Mouse (Mus musculus) megakaryocyte, embryonic 14.5 days (primary cell): Measurements from ENCODE around the gene Olfr1138. TPM values are rescaled to one million over a fixed set of nuclear protein-coding genes. Genes with fewer than 3 reads are reported as not detected.

Experiments used
- H3K27me3 ChIP-seq: replicated peaks from 2 replicates; pipeline ENCODE3; 2012; ENCODE audit warnings: inconsistent platforms
- H3K36me3 ChIP-seq: replicated peaks from 2 replicates; pipeline ENCODE3; 2012; ENCODE audit warnings: low read length, inconsistent platforms, mixed read lengths
- H3K4me1 ChIP-seq: 2 replicates; pipeline ENCODE4 v1.6.1; 2012; ENCODE audit warnings: inconsistent platforms
- H3K4me3 ChIP-seq: replicated peaks from 2 replicates; pipeline ENCODE3; 2012; ENCODE audit warnings: moderate library complexity, mild to moderate bottlenecking, inconsistent platforms
- H3K9me3 ChIP-seq: 2 replicates; pipeline ENCODE4 v1.6.1; 2012; ENCODE audit warnings: inconsistent platforms
- FLI1 ChIP-seq: IDR thresholded peaks from 2 replicates; pipeline ENCODE4 v1.6.1; 2012; ENCODE audit warnings: low read length, inconsistent platforms, mixed read lengths
- GATA1 ChIP-seq: IDR thresholded peaks from 3 replicates; pipeline ENCODE4 v1.6.1; 2012; ENCODE audit warnings: mixed read lengths, low read length, inconsistent platforms, borderline replicate concordance
- polyA plus RNA-seq: library from polyadenylated mRNA; stranded (reverse); fragments of >175 nt; gene quantifications from 2 replicates; pipeline ENCODE4 v1.2.3, GENCODE M21; 2012; ENCODE audit warnings: low replicate concordance; ENCODE audit not compliant: insufficient read depth

The Olfr1138 gene
- polyA plus RNA-seq, result not detected in 2 replicates

GRCm38 (mm10) chr2:87739878-87740277 lies at the start of gene Olfr1138:
Olfr1138 (minus strand) TSS chr2:87739978.
- Histone ChIP-seq H3K27me3 (no peaks in the 10 kb centered on the region), H3K36me3 (no peaks in the 10 kb centered on the region), H3K4me3 (no peak within 1 kb of the TSS), H3K4me1 (no peaks in the 10 kb centered on the region), H3K9me3 (no peaks in the 10 kb centered on the region)
- TF ChIP-seq FLI1 (no peak), GATA1 (no peak)

- TF ChIP-seq GATA1, result no peak
- no peak for TF ChIP-seq FLI1
- peaks cover 5% of the 10 kb centered on the region; the same call in 1 of the 2 replicates for H3K9me3 ChIP-seq
Measured at GRCm38 (mm10) chr2:87779183-87779582, 39.4 kb upstream of the Olfr1138 start, which contains the start of gene Olfr152. Olfr152 (plus strand) TSS chr2:87779483.

GRCm38 (mm10) chr2:87776143-87776542 lies 36.4 kb upstream of the Olfr1138 start:
- Histone ChIP-seq H3K4me1 (no peaks in the 10 kb centered on the region), H3K36me3 (no peaks in the 10 kb centered on the region), H3K9me3 (peaks cover 5% of the 10 kb centered on the region; the same call in 1 of the 2 replicates), H3K4me3 (no peak overlapping the region), H3K27me3 (no peaks in the 10 kb centered on the region)
- TF ChIP-seq GATA1 (no peak), FLI1 (no peak)

More at GRCm38 (mm10) chr2:87779183-87779582, 39.4 kb upstream of the Olfr1138 start, which contains the start of gene Olfr152:
- no peak within 1 kb of the TSS for H3K4me3 ChIP-seq
- no peaks in the 10 kb centered on the region for H3K4me1 ChIP-seq
- H3K27me3 ChIP-seq, result no peaks in the 10 kb centered on the region
- no peaks in the 10 kb centered on the region for H3K36me3 ChIP-seq

GRCm38 (mm10) chr2:87753891-87754290 lies 14.1 kb upstream of the Olfr1138 start, which contains the start of gene Olfr1141:
Olfr1141 (minus strand) TSS chr2:87753991.
- no peak for TF ChIP-seq FLI1
- TF ChIP-seq GATA1, result no peak
- H3K4me1 ChIP-seq, result no peaks in the 10 kb centered on the region
- no peaks in the 10 kb centered on the region for H3K27me3 ChIP-seq
- H3K36me3 ChIP-seq, result no peaks in the 10 kb centered on the region
- H3K9me3 ChIP-seq, result no peaks in the 10 kb centered on the region
- H3K4me3 ChIP-seq, result no peak within 1 kb of the TSS

GRCm38 (mm10) chr2:87743452-87743851 lies 3.7 kb upstream of the Olfr1138 start, which contains the start of gene Olfr1140:
Olfr1140 (plus strand) TSS chr2:87743752.
- TF ChIP-seq GATA1 (no peak), FLI1 (no peak)
- Histone ChIP-seq H3K4me3 (no peak within 1 kb of the TSS), H3K4me1 (no peaks in the 10 kb centered on the region), H3K36me3 (no peaks in the 10 kb centered on the region), H3K27me3 (no peaks in the 10 kb centered on the region), H3K9me3 (no peaks in the 10 kb centered on the region)

GRCm38 (mm10) chr2:87713079-87713478 lies 26.7 kb downstream of the Olfr1138 start, which contains the start of gene Olfr1137:
Olfr1137 (minus strand) TSS chr2:87713179.
- Histone ChIP-seq H3K4me1 (no peaks in the 10 kb centered on the region), H3K36me3 (no peaks in the 10 kb centered on the region), H3K27me3 (no peaks in the 10 kb centered on the region), H3K4me3 (no peak within 1 kb of the TSS), H3K9me3 (no peaks in the 10 kb centered on the region)
- TF ChIP-seq GATA1 (no peak), FLI1 (no peak)

GRCm38 (mm10) chr2:87693847-87694246 lies 45.9 kb downstream of the Olfr1138 start, which contains the start of gene Olfr1136:
Olfr1136 (minus strand) TSS chr2:87693947.
- H3K36me3 ChIP-seq, result no peaks in the 10 kb centered on the region
- H3K4me3 ChIP-seq, result no peak within 1 kb of the TSS
- TF ChIP-seq GATA1 (no peak), FLI1 (no peak)
- H3K4me1 ChIP-seq, result no peaks in the 10 kb centered on the region
- no peaks in the 10 kb centered on the region for H3K9me3 ChIP-seq
- no peaks in the 10 kb centered on the region for H3K27me3 ChIP-seq

Other genes with a start within 250 kb of the Olfr1138 start
- gene Pramel7, start 242.9 kb downstream of the Olfr1138 start, polyA plus RNA-seq, result not detected in 2 replicates
- gene Pramel6, start 233.4 kb downstream of the Olfr1138 start, polyA plus RNA-seq, result not detected in 2 replicates
- gene Olfr153, start 208.2 kb downstream of the Olfr1138 start, polyA plus RNA-seq, result not detected in 2 replicates
- gene Olfr1128, start 194.4 kb downstream of the Olfr1138 start, polyA plus RNA-seq, result not detected in 2 replicates
- not detected in 2 replicates for gene Olfr1129, start 166.1 kb downstream of the Olfr1138 start, polyA plus RNA-seq
- gene Olfr1130, start 133.8 kb downstream of the Olfr1138 start, polyA plus RNA-seq, result not detected in 2 replicates
- not detected in 2 replicates for gene Olfr1131, start 112.9 kb downstream of the Olfr1138 start, polyA plus RNA-seq
- gene Olfr1132, start 102.4 kb downstream of the Olfr1138 start, polyA plus RNA-seq, result not detected in 2 replicates
- not detected in 2 replicates for gene Olfr1133, start 92.6 kb downstream of the Olfr1138 start, polyA plus RNA-seq
- gene Olfr1134, start 81.5 kb downstream of the Olfr1138 start, polyA plus RNA-seq, result not detected in 2 replicates
- gene Olfr1135, start 66.3 kb downstream of the Olfr1138 start, polyA plus RNA-seq, result not detected in 2 replicates
- gene Olfr1136, start 46.0 kb downstream of the Olfr1138 start, polyA plus RNA-seq, result not detected in 2 replicates
- 0.71 TPM in 1 of 2 replicates, not detected in the other for gene Olfr1137, start 26.8 kb downstream of the Olfr1138 start, polyA plus RNA-seq
- gene Olfr1140, start 3.8 kb upstream of the Olfr1138 start, polyA plus RNA-seq, result not detected in 2 replicates
- gene Olfr1141, start 14.0 kb upstream of the Olfr1138 start, polyA plus RNA-seq, result not detected in 2 replicates
- not detected in 2 replicates for gene Olfr152, start 39.5 kb upstream of the Olfr1138 start, polyA plus RNA-seq
- not detected in 2 replicates for gene Olfr1143, start 60.6 kb upstream of the Olfr1138 start, polyA plus RNA-seq
- not detected in 2 replicates for gene Olfr1145, start 69.8 kb upstream of the Olfr1138 start, polyA plus RNA-seq
- not detected in 2 replicates for gene Olfr1148, start 90.6 kb upstream of the Olfr1138 start, polyA plus RNA-seq
- gene Olfr1150-ps1, start 104.0 kb upstream of the Olfr1138 start, polyA plus RNA-seq, result not detected in 2 replicates
- not detected in 2 replicates for gene Olfr1151, start 115.9 kb upstream of the Olfr1138 start, polyA plus RNA-seq
- gene Olfr1152, start 126.5 kb upstream of the Olfr1138 start, polyA plus RNA-seq, result 0.43 TPM in 1 of 2 replicates, not detected in the other
- gene Olfr1153, start 155.0 kb upstream of the Olfr1138 start, polyA plus RNA-seq, result not detected in 2 replicates
- gene Olfr1154, start 165.2 kb upstream of the Olfr1138 start, polyA plus RNA-seq, result not detected in 2 replicates
- gene Olfr1155, start 205.2 kb upstream of the Olfr1138 start, polyA plus RNA-seq, result not detected in 2 replicates
- gene Olfr1156, start 213.1 kb upstream of the Olfr1138 start, polyA plus RNA-seq, result not detected in 2 replicates
- gene Olfr1157, start 228.3 kb upstream of the Olfr1138 start, polyA plus RNA-seq, result not detected in 2 replicates
- not detected in 2 replicates for gene Olfr74, start 234.7 kb upstream of the Olfr1138 start, polyA plus RNA-seq